Mouse (Mus musculus) hindlimb bud, embryonic 11.5 days (tissue): ENCODE data around the gene Zfp747.
"Not testable (repeated sequence)": the region's sequence is repeated elsewhere in the genome, so short reads cannot be mapped to it uniquely, and the experiment has no call there.

Experiments
- DNase-seq: peaks from one replicate; pipeline ENCODE4 v3.0.0-alpha.2; 2012; ENCODE audit warnings: low read depth, low spot score; ENCODE audit errors: extremely low spot score

Zfp747 gene

DNA sequence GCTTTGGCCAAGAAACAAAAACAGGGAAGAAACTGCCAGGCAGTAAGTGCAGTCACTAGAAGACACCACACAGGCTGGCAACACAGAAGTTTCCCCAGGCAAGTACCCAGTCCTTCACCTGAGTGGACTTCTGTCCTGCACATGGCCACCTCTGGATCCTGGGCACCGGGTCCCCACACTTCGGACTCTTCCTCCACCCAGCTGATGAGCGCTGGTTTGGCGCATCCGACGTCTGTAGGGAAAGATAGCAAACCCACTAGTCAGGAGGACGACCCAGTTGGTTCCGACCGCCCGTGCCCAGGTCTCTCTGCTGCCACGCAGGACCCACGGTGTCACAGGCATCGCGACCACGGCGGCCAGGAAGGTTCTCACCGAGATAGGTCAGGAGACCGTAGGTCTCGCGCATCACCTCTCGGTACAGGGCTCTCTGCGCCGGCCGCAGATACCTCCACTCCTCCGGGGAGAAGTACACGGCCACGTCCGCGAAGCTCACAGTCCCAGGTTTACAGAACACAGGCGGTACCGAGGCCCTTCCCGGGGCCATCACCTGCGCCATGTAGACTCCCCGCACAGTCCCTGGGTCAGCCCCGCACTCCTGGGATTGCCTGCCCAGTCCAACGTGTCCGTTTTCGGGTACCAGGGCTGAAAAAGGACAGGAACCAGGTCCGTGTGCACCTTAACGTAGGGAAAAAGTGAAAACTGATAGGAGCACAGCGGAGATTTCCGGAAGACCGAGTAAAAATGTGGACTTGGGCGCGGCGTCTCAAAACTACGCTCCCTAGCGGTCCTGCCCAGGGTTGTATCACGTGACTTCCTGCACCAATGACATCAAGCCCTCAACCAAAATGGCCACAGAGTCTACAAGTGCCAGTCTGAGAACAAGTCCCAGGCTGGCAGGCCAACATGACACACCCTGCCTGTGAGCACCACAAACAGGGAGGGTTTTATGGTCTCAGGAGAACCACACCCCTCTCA lies at the start of gene Zfp747:
TSS of gene Zfp747 (minus strand) at position 780 of the 975 bp plus-strand sequence.
- DNase-seq = peak; percentile 85

DNA sequence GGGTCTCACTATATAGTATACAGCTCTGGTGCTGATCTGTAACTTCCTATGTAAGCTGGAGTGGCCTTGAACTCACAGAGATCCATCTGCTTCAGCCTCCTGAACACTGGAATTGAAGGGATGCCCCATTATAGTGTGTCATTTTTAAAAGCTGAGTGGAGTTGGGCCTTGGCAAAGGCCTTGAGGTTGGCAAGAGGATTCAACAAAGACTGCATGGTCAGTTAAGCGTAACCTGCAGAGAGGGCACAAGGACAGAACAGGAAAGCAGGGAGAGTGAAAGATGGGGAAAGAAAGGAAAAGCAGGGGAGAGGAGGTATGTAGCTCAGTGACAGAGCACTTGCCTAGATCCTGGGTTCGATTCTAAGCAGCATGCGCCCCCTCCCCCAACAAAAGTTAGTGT lies 49.4 kb upstream of the Zfp747 start:
- DNase-seq = no peak

DNA sequence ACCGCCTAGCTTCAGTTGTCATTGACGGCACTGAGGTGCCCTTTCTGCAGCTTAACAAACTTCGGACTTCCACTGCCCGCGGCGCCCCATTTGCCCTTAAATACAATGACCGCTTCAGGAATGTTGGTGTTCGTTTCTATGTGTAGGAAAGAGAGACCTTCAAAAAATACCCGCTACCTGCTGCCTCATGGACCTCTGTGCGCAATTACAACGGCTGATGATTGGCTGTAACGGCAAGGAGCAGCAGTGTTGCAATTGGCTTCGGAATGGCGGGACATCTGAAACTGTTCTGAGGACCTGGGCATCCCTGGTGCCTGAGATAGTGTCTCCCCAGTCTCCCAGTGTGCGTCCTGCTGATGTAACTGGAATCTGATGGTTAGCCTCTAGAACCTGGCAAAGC lies 46.4 kb upstream of the Zfp747 start:
- no peak for DNase-seq

DNA sequence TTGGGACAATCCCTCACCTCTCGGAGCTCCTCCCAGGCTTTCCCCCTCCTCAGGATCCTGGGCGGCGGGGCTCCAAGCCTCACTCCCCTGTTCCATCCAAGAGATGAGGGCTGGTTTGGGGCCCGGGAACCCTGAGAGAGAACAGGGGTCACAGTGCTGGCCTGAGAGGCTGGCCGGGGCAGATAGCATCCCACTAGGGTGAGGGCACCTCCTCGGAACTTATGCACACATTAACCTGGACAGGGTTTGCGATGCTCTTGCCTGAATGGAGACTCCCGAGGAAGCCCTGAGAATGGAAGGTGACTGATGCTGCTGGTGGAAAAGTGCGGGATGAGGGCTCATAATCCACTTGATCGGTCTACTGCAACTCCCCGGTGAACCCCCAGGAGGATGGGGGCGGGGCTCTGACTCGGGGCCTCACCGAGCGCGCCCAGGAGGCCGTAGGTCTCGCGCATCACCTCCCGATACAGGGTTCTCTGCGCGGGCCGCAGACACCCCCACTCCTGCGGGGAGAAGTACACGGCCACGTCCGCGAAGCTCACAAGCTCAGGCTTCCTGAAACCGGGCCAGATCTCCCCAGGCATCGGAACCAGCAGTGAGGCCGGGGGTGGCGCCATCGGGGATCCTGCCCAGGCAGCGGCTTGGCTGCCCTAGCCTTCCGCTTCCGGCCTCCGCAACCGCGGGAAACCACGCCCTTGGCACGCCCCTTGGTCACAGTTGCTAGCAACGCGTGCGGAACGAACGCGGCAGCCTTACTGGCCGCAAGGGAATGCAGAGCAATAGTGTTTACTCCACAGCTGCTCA lies 45.7 kb upstream of the Zfp747 start, which contains the start of gene Zfp688:
TSS of gene Zfp688 (minus strand) at position 681 of the 804 bp plus-strand sequence.
- peak; percentile 58 for DNase-seq

DNA sequence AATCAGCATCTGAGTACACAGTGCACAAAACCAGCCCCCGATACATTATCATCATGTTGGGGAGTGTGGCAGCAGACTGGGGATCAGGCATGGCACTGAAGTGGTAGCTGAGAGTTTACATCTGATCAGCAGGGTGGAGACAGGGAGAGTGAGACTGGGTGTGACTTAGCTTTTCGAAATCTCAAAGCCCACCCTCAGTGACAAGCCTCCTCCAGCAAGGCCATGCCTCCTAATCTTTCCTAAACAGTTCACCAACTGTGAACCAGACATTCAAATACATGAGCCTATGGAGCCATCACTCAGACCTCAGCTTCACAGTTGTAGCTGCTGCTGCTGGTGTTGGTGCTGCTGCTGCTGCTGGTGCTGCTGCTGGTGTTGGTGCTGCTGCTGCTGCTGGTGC lies 35.6 kb upstream of the Zfp747 start:
- no peak for DNase-seq

DNA sequence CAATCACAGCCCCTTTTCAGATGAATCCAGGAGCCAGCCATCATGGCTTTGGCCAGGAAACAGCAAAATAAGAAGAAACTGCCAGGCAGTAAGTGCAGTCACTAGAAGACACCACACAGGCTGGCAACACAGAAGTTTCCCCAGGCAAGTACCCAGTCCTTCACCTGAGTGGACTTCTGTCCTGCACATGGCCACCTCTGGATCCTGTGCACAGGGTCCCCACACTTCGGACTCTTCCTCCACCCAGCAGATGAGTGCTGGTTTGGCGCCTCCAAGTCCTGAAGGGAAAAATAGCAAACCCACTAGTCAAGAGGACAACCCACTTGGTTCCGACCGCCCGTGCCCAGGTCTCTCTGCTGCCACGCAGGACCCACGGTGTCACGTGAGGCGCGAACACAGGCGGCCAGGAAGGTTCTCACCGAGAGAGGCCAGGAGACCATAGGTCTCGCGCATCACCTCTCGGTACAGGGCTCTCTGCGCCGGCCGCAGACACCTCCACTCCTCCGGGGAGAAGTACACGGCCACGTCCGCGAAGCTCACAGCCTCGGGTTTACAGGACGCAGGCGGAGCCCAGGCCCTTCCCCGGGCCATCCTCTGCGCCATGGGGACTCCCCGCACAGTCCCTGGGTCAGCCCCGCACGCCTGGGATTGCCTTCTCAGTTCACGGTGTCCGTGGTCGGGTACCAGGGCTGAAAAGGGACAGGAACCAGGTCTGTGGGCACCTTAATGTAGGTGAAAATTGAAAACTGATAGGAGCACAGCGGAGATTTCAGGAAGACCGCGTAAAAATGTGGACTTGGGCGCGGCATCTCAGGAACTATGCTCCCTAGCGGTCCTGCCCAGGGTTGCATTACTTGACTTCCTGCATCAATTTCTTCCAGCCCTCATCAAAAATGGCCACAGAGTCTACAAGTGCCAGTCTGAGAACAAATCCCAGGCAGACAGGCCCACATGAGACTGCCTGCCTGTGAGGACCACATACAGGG lies 30.4 kb upstream of the Zfp747 start, which contains the start of gene Zfp764:
TSS of gene Zfp764 (minus strand) at position 821 of the 986 bp plus-strand sequence.
- DNase-seq = peak; percentile 75

DNA sequence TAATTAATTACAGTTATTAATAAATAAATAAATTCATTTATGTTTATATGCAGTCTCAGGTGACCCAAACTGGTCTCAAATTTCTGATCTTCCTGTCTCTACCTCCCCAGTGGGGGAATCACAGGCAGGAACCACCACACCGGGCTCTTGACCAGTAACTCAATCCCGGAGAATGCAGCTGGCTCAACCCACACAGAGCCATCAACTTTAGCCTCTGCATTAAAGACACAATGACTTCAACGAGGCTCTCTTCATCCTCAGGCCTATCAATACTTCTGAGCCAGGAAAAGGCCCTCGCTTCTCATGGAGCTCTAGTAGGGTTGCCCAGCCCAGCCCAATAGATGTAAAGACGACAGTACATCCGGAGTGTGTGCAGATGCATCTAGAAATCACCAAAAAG lies 28.3 kb upstream of the Zfp747 start:
- not testable (repeated sequence) for DNase-seq

DNA sequence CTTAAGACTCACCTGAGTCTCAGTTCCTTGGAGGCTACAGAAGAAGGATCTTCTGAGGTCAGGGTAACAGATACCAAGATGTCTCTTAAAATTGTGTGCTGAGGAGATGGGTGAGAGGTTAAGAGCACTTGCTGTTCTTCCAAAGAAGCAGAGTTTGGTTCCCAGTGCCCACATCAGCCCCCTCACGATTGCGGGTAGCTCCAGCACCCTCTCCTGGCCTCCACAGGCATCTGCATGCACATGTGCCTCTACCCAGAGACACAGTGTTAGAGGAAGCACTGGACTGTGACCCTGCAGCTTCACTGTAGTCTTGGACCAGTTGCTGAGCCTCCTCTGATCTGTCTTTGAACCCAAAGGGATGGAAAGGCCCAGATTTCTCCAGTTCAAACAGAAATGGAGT lies 27.1 kb upstream of the Zfp747 start:
- no peak for DNase-seq

DNA sequence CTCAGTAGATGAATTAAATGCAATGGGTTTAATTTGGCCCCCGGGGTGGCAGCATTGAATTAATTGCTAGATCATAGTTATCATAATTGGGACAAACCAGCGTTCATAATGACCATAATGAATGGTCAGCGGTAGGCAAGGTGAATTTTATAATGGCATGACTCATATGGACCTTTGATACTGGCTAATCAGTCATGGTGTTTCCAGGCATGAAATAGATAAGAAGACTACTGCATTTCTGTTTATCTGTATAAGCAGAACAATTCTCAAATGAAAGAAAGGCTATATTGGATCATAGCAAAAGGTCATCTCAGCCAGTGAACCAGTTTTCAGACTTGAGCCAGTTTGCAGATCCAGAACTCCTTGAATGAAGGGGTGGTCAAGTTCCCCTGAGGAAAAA lies 24.5 kb upstream of the Zfp747 start:
- DNase-seq = no peak

DNA sequence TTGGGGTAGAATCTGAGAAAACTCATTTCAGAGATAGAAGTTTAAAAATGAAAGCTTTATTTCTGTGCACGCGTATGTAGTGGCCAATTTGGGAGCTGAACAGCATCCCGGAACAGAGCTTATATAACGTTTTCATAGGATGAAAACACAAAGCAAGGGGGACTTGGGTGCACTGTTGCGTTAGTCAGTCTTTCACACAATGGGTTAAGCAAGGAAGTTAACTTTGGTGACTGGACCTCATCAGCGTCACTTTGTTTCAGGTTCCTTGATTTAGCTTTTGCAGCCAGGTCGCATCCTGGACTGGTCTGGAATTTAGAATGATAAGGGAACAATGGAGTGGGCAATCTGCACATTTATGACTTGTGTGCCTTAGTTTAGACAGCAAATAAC lies 18.1 kb upstream of the Zfp747 start:
- DNase-seq = no peak

DNA sequence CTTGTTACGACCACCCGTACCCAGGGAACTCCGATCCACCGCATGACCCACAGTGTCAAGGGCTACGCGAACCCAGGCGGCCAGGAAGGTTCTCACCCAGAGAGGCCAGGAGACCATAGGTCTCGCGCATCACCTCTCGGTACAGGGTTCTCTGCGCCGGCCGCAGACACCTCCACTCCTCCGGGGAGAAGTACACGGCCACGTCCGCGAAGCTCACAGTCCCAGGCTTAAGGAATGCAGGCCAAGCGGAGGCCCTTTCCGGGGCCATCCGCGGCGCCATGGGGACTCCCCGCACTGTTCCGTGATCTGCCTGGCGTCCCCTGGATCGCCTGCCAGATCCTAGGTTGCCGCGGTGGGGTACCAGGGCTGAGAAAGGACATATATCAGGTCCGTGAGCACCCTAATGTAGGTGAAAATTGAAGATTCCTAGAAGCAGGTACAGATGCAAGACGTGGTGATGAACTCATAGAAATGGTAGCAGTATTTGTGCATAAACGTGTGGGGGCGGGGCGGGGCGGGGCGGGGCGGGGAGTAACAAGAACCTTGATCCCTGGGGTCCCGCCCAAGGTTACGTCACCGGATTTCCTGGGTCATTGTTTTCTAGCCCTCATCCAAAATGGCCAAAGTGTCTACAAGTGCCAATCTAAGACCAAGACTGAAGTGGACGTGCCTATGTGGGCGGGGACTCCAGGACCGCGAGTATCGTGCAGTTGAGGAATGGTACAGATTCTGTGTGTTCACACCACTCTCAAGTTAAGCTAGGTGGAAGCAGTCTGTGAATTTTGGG lies 17.5 kb upstream of the Zfp747 start, which contains the start of gene E430018J23Rik:
TSS of gene E430018J23Rik (minus strand) at position 473 of the 787 bp plus-strand sequence.
- DNase-seq = peak; percentile 97

DNA sequence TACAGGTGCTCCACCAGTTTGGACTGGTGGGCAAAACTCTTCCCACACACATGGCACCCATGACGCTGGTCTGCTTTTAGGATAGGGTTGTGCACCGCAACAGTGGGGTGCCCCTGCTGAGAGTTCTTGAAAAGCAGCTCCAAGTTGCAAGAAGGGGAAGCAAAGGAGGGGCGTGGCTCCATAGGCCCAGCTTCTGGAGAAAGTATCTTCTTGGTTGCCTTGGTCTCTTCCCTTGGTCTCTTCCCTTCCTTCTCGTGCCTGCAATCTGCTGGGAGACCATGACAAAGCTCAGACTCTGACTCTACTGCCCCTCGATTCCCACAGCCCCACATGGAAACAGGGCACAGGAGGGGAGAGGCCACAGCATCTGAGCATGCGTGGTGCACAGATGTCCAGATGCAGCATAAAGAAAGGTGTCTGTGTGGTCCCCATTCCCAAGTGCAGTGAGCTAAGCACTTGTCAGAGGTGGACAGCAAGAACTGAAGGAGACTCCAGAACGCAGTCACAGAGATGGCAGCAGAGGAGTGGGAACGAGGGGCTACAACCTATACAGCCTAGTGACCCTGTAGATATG lies 16.5 kb upstream of the Zfp747 start:
- DNase-seq = no peak

DNA sequence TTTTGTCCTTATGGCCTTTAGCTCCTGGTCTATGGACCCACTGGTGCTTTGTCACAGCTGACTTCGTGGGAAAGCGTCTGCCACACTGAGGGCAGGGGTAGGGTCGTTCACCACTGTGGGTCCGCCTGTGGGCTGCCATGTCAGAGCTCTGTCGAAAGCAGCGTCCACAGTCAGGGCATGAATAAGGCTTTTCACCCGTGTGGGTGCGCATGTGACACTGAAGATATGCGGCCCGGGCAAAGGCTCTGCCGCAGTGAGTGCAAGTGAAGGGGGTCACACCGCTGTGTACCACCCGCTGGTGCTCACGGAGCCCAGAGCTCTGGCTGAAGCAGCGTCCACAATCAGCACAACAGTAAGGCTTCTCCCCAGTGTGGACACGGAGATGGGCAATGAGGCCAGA lies 15.7 kb upstream of the Zfp747 start:
- no peak for DNase-seq

DNA sequence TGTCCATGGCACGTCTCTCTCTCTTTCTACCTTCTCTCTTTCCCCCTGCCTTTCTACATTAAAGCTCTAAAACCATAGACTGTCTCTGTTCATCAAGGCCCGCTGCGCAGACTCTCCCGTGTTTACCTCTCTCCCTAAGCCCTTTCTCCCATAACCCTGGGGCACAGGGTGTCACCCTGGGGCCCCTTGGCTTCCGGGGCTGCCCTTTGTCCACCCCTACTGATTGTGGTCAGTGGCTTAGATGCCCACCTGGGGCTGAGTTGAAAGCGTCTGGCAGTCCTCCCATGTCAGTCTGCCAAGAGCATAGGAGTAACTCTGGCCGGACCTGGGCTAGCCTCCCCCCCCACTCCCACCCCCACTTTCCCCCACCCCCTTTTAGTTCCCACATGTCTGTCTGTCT lies 14.5 kb upstream of the Zfp747 start:
- no peak for DNase-seq

DNA sequence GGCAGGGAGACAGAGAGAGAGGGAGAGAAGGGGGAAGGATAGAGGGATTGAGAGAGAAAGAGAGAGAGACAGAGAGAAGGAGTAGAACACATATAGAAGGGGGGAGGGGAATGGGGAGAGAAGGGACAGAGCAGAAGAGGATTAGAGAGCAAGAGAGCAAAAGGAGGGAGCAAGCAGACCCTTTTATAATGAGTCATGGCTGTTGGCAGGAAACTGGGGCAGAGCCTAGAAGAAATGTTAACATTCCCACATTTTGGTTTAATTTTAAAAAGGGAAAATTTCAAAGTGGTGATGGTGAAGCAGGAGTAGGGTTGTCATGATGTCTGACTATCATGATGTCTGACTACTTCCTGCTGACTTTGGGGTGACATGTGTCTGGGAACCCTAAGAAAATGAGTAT lies 12.4 kb upstream of the Zfp747 start:
- not testable (repeated sequence) for DNase-seq

DNA sequence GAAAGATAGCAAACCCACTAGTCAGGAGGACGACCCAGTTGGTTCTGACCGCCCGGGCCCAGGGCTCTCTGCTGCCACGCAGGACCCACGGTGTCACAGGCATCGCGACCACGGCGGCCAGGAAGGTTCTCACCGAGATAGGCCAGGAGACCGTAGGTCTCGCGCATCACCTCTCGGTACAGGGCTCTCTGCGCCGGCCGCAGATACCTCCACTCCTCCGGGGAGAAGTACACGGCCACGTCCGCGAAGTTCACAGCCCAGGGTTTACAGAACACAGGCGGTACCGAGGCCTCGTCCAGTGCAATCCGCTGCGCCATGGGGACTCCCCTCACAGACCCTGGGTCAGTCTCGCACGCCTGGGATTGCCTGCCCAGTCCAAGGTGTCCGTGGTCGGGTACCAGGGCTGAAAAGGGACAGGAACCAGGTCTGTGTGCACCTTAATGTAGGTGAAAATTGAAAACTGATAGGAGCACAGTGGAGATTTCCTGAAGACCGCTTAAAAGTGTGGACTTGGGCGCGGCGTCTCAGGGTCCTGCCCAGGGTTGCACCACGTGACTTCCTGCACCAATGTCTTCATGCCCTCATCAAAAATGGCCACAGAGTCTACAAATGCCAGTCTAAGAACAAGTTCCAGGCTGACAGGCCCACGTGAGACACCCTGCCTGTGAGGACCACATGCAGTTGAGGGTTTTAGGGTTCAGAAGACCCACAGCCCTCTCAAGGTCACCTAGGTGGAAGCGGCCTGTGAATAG lies 11.0 kb upstream of the Zfp747 start, which contains the start of gene 9130019O22Rik:
TSS of gene 9130019O22Rik (minus strand) at position 526 of the 752 bp plus-strand sequence.
- no peak for DNase-seq

DNA sequence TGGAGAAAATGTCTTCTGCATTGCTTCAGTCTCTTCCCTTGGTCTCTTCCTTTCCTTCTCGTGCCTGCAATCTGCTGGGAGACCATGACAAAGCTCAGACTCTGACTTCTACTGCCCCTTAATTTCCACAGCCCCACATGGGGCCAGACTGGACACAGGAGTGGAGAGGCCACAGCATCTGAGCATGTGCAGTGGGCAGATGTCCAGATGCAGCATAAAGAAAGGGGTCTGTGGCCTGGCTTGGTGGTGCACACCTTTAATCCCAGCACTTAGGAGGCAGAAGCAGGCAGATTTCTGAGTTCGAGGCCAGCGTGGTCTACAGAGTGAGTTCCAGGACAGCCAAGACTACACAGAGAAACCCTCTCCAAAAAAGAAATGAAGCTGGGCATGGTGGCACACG lies 9.7 kb upstream of the Zfp747 start:
- DNase-seq = not testable (repeated sequence)

DNA sequence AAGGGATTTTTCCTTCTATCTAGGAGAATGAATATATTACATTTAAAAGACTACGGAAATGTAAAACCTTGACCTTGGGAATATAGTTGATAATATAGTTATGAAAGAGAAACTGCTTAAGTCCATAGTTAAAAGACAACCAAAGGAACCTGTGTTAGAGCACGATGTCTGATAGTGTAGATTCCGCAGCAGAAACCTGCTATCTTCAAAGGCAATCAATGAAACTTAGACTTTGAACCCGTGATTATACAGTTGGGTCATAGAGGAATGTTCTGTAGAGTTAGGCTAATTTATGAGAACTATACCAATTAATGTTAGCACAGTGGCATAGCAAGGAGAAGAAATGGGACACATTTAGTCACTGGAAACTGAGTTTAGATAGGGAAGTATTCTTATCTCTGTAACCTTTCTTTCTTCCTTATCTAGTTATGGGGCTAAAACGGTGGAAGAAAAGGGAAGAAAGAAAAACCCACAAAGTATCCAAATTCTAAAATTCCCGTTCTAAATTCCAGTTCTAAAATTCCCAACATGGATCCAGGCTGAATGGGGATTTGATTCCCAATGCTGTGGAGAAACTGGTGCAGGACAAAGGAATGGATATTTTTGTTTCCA lies 2.6 kb upstream of the Zfp747 start:
- no peak for DNase-seq
